Mouse (Mus musculus) megakaryocyte-erythroid progenitor cell, adult 5-6 weeks (primary cell): Measurements from ENCODE around the gene Rab23. TPM values are rescaled to one million over a fixed set of nuclear protein-coding genes. Genes with fewer than 3 reads are reported as not detected.
"Not testable (repeated sequence)": the region's sequence is repeated elsewhere in the genome, so short reads cannot be mapped to it uniquely, and the experiment has no call there.

Experiments used
- ATAC-seq: replicated peaks from 2 replicates; pipeline ENCODE4 v1.8.0; 2016; ENCODE audit warnings: mild to moderate bottlenecking, inconsistent platforms; ENCODE audit not compliant: severe bottlenecking, poor library complexity, low FRiP score, low TSS enrichment
- total RNA-seq, 2 experiments: library from RNA; stranded (forward) in 1 of 2; stranded (reverse) in 1 of 2; fragments of 200-1000, 215-1000 nt in 1 of 2; fragments of >200 nt in 1 of 2; fragmentation: Nextera tagmentation in 1 of 2; gene quantifications; 2 replicates each; pipeline ENCODE4 v1.2.3; 2014 to 2017

Rab23 gene
- total RNA-seq, 2 experiments from 2014 or later: 0.99 to 3.5 TPM

- ATAC-seq: no peak
These were observed 4.8 kb downstream of the Rab23 start for GRCm38 (mm10) chr1:33724516-33724915.

DNA sequence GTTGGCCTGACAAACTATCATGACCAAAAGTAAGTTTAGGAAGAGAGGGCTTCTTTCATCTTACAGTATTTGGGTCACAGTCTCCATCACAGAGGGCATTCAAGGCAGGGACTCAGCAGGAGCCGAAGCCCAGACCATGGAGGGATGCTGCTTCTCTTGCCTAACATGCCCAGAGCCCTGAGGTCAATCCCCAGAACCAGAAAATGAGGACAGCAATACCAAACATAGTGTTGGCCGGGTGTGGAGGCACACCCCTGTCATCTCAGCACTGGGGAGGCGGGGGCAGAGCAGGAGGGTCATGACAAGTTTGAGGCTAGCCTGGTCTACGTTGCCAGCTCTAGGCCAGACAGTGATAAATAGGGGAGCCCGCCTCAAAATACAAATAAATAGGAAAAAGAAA is 5.4 kb downstream of the Rab23 start:
- ATAC-seq: no peak

- 0 out of 2 replicates have a peak, but pooled peaks have one; percentile 18 for ATAC-seq
These were observed 13.4 kb downstream of the Rab23 start for GRCm38 (mm10) chr1:33733044-33733443.

DNA sequence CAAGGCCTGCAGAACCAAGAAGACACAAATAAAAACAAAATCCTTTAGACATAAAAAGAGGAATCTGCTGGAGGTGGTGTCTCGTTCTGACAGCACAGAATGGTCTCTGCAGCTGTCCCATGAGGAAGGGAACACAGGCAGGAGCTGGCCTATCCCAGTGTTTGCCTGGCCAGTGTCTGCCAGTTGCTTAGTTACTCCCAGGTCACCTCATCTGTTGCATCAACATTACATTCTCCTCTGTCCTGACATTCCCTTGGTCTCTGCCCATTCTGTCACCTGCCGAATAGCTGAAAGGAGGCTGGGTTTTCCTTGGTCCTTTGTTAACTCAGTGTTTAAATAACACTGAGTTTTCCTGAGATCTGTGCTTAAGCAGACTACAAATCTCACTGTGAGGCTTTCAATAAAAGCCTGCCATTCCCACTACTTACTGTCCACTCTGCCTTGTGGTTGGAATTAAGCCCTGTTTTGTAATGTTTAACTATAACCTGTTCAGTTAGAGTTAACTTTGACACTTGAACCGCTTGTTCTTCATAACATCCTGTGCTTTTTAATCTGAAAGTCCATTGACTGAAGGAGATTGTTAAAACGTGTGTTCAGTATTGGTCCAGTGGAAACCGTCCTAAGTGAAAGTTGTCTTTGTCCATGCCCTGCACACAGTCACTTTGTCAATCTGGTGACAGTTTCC is 14.5 kb downstream of the Rab23 start:
- ATAC-seq: no peak

GRCm38 (mm10) chr1:33738281-33738680 is 18.6 kb downstream of the Rab23 start:
- no peak for ATAC-seq

DNA sequence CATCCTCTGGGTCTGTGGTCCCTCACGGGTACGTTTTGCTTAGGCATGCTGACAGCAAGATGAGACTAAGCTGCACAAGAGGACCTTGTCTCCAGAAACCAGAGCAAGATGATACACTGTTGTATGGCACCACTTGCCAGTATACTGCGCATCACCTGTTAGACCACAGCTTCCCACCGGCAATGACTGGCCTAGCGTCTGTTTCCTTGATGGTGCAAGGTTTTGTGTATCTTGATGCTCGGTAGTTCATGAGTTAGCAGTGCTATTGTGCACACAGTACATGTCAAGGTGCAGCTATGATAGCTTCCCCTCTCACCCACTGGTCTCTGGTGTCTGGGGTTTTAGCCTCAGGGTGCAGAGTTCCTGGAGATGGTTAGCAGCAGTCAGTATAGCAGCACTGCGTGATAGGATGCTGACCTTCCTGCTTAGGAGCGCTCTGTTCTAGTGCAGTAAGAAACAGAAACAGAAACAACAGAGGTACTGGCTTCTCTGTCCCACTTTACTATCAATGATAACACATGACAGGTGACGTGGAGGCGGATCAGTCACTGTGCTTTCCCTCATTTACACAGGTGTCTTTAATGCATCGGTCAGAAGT is 19.1 kb downstream of the Rab23 start:
- ATAC-seq: peak; percentile 9; the same call in 1 of the 2 replicates

- peak; percentile 83 for ATAC-seq
These were observed 19.6 kb downstream of the Rab23 start for GRCm38 (mm10) chr1:33739302-33739701.

DNA sequence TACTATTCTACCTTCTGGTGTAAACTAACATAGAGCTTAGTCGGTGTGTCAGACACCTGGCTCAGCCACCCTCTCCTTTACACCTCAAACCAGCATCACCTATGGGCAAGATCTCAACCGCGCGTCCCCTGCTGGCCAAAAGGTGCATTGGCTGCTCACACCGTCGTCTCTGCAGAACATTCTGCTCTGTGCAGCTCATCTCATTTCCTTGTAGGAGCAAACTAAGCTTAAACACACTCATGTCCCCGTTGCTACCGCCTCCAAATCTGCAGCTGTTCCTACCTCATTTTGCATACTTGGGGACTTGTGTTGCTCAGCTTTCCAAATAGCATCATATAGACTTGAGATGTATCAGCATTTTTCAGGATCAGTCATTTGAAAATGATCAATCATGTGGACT is 23.2 kb downstream of the Rab23 start:
- peak; percentile 84 for ATAC-seq

DNA sequence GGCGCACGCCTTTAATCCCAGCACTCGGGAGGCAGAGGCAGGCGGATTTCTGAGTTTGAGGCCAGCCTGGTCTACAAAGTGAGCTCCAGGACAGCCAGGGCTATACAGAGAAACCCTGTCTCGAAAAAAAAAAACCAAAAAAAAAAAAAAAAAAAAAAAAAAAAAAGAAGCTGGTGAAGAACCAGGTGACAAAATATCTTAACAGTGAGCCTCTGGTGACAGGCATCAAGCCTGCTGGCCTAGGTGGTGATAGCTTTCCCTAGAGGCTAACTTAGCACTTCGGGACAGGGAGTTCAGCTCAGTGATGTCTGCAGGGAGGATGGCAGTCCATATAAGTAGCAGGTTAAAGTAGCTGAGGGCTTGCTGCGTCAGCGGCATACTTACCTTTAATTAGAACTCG is 25.1 kb downstream of the Rab23 start:
- not testable (repeated sequence) for ATAC-seq

DNA sequence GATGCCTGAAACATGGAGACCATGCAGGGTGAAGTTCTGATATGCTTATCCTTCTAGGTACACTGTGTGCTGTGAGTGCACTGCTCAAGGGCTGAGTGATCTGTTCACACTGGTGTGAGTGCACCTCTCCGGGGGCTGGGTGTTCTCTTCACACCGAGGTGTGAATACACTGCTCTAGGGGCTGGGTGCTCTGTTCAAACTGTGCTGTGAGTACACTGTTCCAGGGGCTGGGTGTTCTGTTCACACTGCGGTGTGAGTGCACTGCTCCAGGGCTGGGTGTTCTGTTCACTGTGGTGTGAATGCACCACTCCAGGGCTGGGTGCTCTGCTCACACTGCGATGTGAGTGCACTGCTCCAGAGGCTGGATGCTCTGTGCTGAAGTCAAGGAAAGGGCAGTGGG is 26.2 kb downstream of the Rab23 start:
- no peak for ATAC-seq

- ATAC-seq: no peak
These were observed 29.4 kb downstream of the Rab23 start for GRCm38 (mm10) chr1:33749109-33749508.

- not testable (repeated sequence) for ATAC-seq
These were observed 30.0 kb downstream of the Rab23 start for GRCm38 (mm10) chr1:33749709-33750108.

DNA sequence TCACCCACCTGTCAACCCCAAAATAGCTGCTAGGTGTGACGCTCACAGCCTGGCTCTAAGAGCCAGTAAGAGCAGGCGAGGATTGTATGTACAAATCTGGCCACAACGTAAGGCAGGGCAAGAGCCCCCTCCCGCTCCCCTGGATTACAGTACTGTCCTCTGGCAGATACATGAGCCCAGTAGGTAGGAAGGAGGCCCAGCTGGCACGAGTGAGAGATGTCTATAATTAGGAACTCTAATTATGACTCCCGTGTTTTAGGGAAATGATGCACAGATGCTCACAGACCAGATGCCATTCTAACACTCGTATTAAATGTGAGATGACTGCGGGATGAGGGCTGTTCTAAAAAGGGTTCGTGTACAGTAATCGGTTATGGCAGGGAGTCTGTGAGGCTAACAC is 31.6 kb downstream of the Rab23 start:
- no peak for ATAC-seq

- no peak for ATAC-seq
These were observed 34.4 kb downstream of the Rab23 start for GRCm38 (mm10) chr1:33754089-33754488.

DNA sequence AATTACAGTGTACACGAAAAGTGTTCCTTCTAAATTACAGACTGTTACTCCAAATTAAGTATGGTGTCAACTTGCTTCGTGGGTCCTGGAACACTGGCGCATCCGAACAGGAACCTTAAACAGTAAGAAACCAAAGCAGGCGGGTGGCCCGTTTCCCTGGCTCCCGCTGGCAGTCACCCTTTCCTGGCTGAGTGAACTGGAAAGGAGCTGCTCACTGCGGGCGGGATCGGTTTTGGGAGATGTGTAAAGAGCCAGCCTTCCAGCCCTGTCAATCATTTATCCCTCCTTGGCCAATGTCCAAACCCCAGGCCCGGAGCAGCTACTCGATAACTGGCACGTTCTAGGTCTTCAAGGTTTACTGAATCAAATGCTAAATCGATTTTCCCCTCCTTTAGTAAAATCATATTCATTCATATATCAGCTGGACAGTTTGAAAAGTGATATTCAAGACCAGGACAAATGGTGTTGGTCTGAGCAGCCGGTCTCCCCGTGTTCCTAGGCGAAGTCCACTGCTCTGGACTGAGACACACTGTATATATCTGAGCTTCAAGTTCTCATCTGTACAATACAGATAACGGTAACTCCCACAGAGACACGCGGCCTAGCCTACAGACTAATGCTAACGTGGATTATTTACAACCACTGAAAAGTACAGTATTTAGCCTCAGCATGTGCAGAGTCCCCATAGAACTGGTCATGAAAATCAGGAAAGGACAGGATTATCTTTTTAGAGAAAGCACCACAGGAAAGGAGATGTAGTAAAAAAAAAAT is 35.5 kb downstream of the Rab23 start:
- ATAC-seq: peak; percentile 77

DNA sequence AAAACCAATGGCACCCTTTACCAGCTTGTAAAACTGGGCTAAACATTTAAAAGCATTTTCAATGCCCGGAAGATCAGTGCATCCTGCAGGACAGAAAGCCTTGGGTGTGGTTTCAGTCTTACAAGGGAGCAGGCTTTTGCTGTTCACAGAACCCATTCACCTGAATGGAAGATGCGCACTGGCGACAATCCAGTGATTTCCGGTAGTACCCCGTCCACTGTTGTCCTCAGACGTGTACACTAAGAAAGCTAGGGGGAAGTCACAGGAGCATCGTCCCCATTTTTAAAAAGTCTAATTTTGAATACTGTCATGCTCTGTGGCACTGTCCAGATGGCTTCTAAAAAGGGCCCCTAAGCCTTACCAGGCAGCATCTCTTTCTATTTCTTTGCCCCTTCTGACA is 36.1 kb downstream of the Rab23 start:
- ATAC-seq: no peak

DNA sequence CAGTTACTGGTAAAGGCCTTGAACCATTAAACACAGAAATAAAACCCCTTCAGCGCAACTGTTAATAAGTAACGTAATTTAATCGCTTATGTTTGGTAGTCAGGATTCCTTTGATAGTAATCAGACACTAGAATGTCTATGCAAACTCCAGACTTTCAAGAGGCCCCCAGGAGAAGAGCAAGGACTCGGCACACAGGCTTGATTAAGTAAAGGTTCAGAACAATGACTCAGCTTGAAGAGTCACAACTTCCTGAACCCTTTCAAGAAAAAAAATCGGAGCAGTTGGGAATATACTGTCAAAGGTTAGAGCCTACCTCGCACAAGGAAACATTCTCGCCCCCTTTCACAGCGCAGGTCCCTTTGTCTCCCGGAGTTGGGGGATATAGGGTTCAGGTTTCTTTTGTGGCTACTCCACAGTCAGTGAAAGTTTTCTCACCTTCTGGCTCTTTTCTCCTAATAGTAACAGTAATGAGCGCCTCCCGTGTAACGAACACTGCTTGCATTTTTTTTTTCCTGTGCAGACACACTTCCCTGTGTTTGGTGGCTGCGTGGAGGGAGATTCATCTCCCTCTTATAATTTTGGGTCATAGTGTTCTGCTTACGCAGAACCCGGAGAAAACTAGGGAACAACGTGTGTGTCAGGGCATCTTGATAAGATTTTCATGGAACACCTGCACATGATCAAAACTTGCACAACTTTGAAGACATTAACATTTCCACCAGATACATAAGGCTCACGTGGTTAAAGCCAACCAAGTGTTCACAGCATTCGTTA is 36.8 kb downstream of the Rab23 start:
- ATAC-seq: no peak

- ATAC-seq: 0 out of 2 replicates have a peak, but pooled peaks have one; percentile 15
These were observed 37.3 kb downstream of the Rab23 start for GRCm38 (mm10) chr1:33757033-33757413.

GRCm38 (mm10) chr1:33757491-33758041 is 37.9 kb downstream of the Rab23 start, which contains the start of gene Bag2:
Bag2 (minus strand) TSS chr1:33757795.
- ATAC-seq: peak; percentile 34
